Comparison of ENCODE assay signal across 8 mouse cellular contexts in the genomic region with DNA sequence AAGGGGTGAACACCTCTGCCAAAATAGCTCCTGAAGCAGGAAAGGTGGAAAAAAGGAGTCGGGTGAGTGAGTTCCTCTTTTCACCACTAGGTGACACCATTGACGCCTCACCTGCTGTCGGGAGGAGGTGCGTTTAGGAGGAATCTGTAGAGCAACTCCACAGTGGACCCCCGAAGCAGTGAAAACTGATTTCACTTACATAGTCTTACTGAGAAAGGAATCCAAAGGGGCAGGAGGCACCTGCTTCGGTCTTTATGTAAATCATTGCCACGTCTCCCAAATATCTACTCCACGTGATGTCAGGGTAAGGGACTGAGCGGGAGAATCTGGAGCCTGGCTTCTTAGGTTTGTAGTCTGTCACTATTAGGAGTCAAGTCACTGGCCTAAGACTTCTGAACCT.
DNase-seq lines count a peak whose midpoint lies in the region; ATAC-seq and TF ChIP-seq lines count a peak whose summit lies in the region.

No protein-coding gene starts in this region.

- no peak overlapping the region for H3K27ac ChIP-seq in forebrain, embryonic 13.5 days
- no peak overlapping the region for H3K27ac ChIP-seq in hindbrain, embryonic 12.5 days
- no peak overlapping the region for H3K27ac ChIP-seq in small intestine, adult 2 months (ENCODE audit: insufficient read depth, low read depth, low read length)

- no peak overlapping the region for H3K4me3 ChIP-seq in forebrain, embryonic 13.5 days
- H3K4me3 ChIP-seq in hindbrain, embryonic 12.5 days, result no peak overlapping the region
- no peak overlapping the region for H3K4me3 ChIP-seq in small intestine, adult 2 months (ENCODE audit: low read depth, low read length)

- POLR2A ChIA-PET in Patski (lab: Charles Lee), result no interaction called here

- ATAC-seq in Patski, result no peak
- ATAC-seq in forebrain, embryonic 13.5 days, result peak; percentile 61; the same call in 1 of the 2 replicates
- ATAC-seq in hindbrain, embryonic 12.5 days (ENCODE audit: low FRiP score), result no peak

- H3K9ac ChIP-seq in forebrain, embryonic 13.5 days, result no peak overlapping the region
- H3K9ac ChIP-seq in hindbrain, embryonic 12.5 days, result no peak overlapping the region

- 19% methylated on average over 9 of the region's 9 CpGs for WGBS in forebrain, embryonic 13.5 days
- WGBS in hindbrain, embryonic 12.5 days, result 13% methylated on average over 9 of the region's 9 CpGs
- 14% methylated on average over 9 of the region's 9 CpGs for WGBS in small intestine, adult 2 months

- in situ Hi-C loops in Patski (cut with MboI; ENCODE audit: low pct_unique_long_range_greater_than_20kb), result no loop called here

- no peaks in the 10 kb centered on the region for H3K27me3 ChIP-seq in Patski
- H3K27me3 ChIP-seq in forebrain, embryonic 13.5 days, result no peaks in the 10 kb centered on the region
- no peaks in the 10 kb centered on the region for H3K27me3 ChIP-seq in hindbrain, embryonic 12.5 days
- H3K27me3 ChIP-seq in small intestine, adult 2 months (ENCODE audit: control insufficient read depth, insufficient read depth, low read length), result no peaks in the 10 kb centered on the region

- no peak for DNase-seq in Patski (ENCODE audit: low read depth, low spot score)
- peak; percentile 1 for DNase-seq in c-Kit-positive CD71-positive TER-119-negative erythroid progenitor cells, embryonic 14.5 days (ENCODE audit: low read depth)
- DNase-seq in layer of hippocampus, postnatal 36 days, result peak; percentile 16 to 36
- peak; percentile 56 for DNase-seq in mesoderm, embryonic 11.5 days (ENCODE audit: low read depth, low spot score)
- no peak for DNase-seq in spleen, adult 12 weeks (ENCODE audit: low spot score)

- peak; percentile 61 for TF ChIP-seq CTCF in Patski (IDR thresholded peaks at IDR 0.05)
- peak; percentile 70; the same call in 1 of the 2 replicates for TF ChIP-seq CTCF in small intestine, adult 2 months (IDR thresholded peaks at IDR 0.05; ENCODE audit: extremely low read depth, insufficient read length, insufficient replicate concordance, low read depth, low read length)

- H3K4me1 ChIP-seq in forebrain, embryonic 13.5 days, result no peaks in the 10 kb centered on the region
- H3K4me1 ChIP-seq in hindbrain, embryonic 12.5 days, result no peaks in the 10 kb centered on the region
- no peaks in the 10 kb centered on the region for H3K4me1 ChIP-seq in small intestine, adult 2 months (ENCODE audit: control insufficient read depth, insufficient read depth, insufficient read length, low read length)

- no peaks in the 10 kb centered on the region for H3K36me3 ChIP-seq in forebrain, embryonic 13.5 days (ENCODE audit: poor library complexity, severe bottlenecking)
- H3K36me3 ChIP-seq in hindbrain, embryonic 12.5 days, result no peaks in the 10 kb centered on the region
- H3K36me3 ChIP-seq in small intestine, adult 2 months (ENCODE audit: control insufficient read depth, insufficient read depth, low read length), result no peaks in the 10 kb centered on the region

- no peak for TF ChIP-seq POLR2A in small intestine, adult 2 months (IDR thresholded peaks at IDR 0.05; ENCODE audit: low read depth, low read length)

- H3K4me2 ChIP-seq in forebrain, embryonic 13.5 days, result peak overlapping the region; percentile 17; the same call in 1 of the 2 replicates
- H3K4me2 ChIP-seq in hindbrain, embryonic 12.5 days (replicated peaks), result peak overlapping the region; percentile 27; the same call in 1 of the 2 replicates

- no peaks in the 10 kb centered on the region for H3K9me3 ChIP-seq in forebrain, embryonic 13.5 days (replicated peaks)
- no peaks in the 10 kb centered on the region for H3K9me3 ChIP-seq in hindbrain, embryonic 12.5 days (replicated peaks)

- CTCF ChIA-PET in Patski (lab: Charles Lee), result interaction anchor here (1.4 kb wide), 1 partner anchor 10 kb away, joined by 4 read pairs; no protein-coding TSS in a partner anchor

Comparison
In these comparisons a context has a peak if more than half of its experiments do, and no peak if none do; other contexts are left out.
1. DNase-seq: peak in c-Kit-positive CD71-positive TER-119-negative erythroid progenitor cells, embryonic 14.5 days (single experiment), layer of hippocampus, postnatal 36 days (2 of 2) and mesoderm, embryonic 11.5 days (single experiment); none in Patski (single experiment) and spleen, adult 12 weeks (single experiment).